Mouse (Mus musculus) cerebellum, adult 18-20 months (tissue): ENCODE measurements around the gene Fes.
A peak's percentile ranks its signal among the peaks of the same experiment; 100 is the strongest.

Source experiments
- DNase-seq, 2 experiments: peaks; one replicate each; pipeline ENCODE4 v3.0.0; 2021

Fes gene

GRCm38 (mm10) chr7:80374280-80374679 is 13.5 kb downstream of the Fes start:
- DNase-seq = no peak

GRCm38 (mm10) chr7:80373850-80374249 is 13.9 kb downstream of the Fes start:
- DNase-seq = no peak

GRCm38 (mm10) chr7:80373352-80373751 is 14.4 kb downstream of the Fes start:
- no peak for DNase-seq

- DNase-seq = no peak
These were observed 15.1 kb downstream of the Fes start for GRCm38 (mm10) chr7:80372667-80373066.

GRCm38 (mm10) chr7:80372166-80372565 is 15.6 kb downstream of the Fes start:
- DNase-seq = no peak

GRCm38 (mm10) chr7:80371041-80371751 is 16.6 kb downstream of the Fes start, which contains the start of gene Man2a2:
TSS of gene Man2a2 (minus strand) at chr7:80371375.
- DNase-seq = peak; percentile 61 to 86

GRCm38 (mm10) chr7:80370649-80371040 is 17.1 kb downstream of the Fes start:
- peak; percentile 91 to 92 for DNase-seq

GRCm38 (mm10) chr7:80369967-80370431 is 17.7 kb downstream of the Fes start:
- no peak for DNase-seq

- DNase-seq = peak; percentile 60 to 65
These were observed 18.3 kb downstream of the Fes start for GRCm38 (mm10) chr7:80369461-80369860.

GRCm38 (mm10) chr7:80368635-80369421 is 18.9 kb downstream of the Fes start:
- no peak for DNase-seq

- no peak for DNase-seq
These were observed 19.7 kb downstream of the Fes start for GRCm38 (mm10) chr7:80368009-80368408.

- no peak for DNase-seq
These were observed 20.5 kb downstream of the Fes start for GRCm38 (mm10) chr7:80367232-80367631.

- DNase-seq = no peak
These were observed 22.0 kb downstream of the Fes start for GRCm38 (mm10) chr7:80365759-80366158.

- no peak for DNase-seq
These were observed 27.3 kb downstream of the Fes start for GRCm38 (mm10) chr7:80360435-80360834.

- no peak for DNase-seq
These were observed 29.7 kb downstream of the Fes start for GRCm38 (mm10) chr7:80358039-80358438.

GRCm38 (mm10) chr7:80357156-80357555 is 30.6 kb downstream of the Fes start:
- peak in 1 of 2 experiments; percentile 32 for DNase-seq

GRCm38 (mm10) chr7:80356351-80356750 is 31.4 kb downstream of the Fes start:
- peak; percentile 52 to 55 for DNase-seq

GRCm38 (mm10) chr7:80352920-80353319 is 34.8 kb downstream of the Fes start:
- no peak for DNase-seq

- no peak for DNase-seq
These were observed 36.9 kb downstream of the Fes start for GRCm38 (mm10) chr7:80350808-80351207.

GRCm38 (mm10) chr7:80347670-80348586 is 39.8 kb downstream of the Fes start:
- no peak for DNase-seq

GRCm38 (mm10) chr7:80346830-80347229 is 40.9 kb downstream of the Fes start:
- no peak for DNase-seq

- DNase-seq = no peak
These were observed 41.6 kb downstream of the Fes start for GRCm38 (mm10) chr7:80346173-80346572.
